Mouse (Mus musculus): ENCODE results near the gene Acsl1. TPM values are rescaled to one million over a fixed set of nuclear protein-coding genes. Genes with fewer than 3 reads are reported as not detected.

The Acsl1 gene
- polyA plus RNA-seq, 1 experiment: 2.6 TPM

DNA sequence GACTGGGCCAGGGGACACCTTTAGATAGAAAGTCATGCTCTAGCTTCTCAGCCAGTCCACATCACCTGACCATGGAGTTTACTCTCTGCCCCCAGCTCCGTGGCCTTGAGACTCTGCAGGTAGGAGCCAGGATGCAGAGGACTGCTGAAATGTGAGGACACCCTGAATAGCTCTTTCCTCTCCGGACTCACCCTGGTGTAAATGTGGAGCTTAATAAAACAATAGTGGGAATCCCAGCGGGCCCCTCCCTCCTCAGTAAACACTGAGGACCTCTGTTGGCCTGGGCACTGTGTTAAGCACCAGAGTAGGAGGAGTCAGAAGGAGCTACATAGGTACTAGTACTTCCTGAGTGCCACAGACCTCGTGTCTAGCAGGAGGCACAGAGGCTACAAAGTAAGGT is 13.2 kb downstream of the Acsl1 start:
- TF ChIP-seq GATA1 (IDR thresholded peaks at IDR 0.05; ENCODE audit: borderline replicate concordance, low read length): no peak
- no peak for TF ChIP-seq FLI1 (IDR thresholded peaks at IDR 0.05; ENCODE audit: low read length)
- Histone ChIP-seq H3K9me3 (no peaks in the 10 kb centered on the region), H3K36me3 (replicated peaks; ENCODE audit: low read length) (peaks cover 6% of the 10 kb centered on the region), H3K27me3 (replicated peaks) (no peaks in the 10 kb centered on the region), H3K4me1 (peaks cover 43% of the 10 kb centered on the region), H3K4me3 (replicated peaks) (no peak overlapping the region)

DNA sequence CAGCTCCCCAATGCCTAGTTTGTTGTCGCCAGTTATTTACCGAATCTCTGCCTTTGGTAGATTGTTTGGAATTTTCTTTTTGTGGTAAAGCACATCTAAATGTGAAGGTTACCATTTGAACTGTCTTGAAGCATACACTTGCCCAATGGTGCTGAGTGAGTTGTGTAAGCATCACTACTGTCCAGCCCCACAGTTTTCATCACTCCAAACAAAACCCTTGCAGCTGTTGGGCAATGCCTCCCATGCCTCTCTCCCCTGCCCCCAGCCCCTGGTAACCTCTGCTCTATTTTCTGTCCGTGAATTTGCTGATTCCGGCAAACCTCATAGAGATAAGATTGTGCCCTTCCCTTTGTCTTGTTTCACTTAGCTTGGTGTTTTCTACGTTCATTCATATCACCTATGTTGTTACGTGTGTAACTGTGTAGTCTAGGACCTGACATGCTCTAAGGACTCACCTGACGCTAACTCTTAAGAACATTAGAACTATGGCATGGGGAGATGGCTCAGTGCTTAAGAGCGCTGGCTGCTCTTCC is 14.2 kb downstream of the Acsl1 start:
- Histone ChIP-seq H3K9me3 (no peaks in the 10 kb centered on the region), H3K27me3 (replicated peaks) (no peaks in the 10 kb centered on the region), H3K4me3 (replicated peaks) (no peak overlapping the region), H3K4me1 (peaks cover 40% of the 10 kb centered on the region), H3K36me3 (replicated peaks; ENCODE audit: low read length) (peaks cover 6% of the 10 kb centered on the region)
- TF ChIP-seq FLI1 (IDR thresholded peaks at IDR 0.05; ENCODE audit: low read length): no peak
- TF ChIP-seq GATA1 (IDR thresholded peaks at IDR 0.05; ENCODE audit: borderline replicate concordance, low read length): no peak

DNA sequence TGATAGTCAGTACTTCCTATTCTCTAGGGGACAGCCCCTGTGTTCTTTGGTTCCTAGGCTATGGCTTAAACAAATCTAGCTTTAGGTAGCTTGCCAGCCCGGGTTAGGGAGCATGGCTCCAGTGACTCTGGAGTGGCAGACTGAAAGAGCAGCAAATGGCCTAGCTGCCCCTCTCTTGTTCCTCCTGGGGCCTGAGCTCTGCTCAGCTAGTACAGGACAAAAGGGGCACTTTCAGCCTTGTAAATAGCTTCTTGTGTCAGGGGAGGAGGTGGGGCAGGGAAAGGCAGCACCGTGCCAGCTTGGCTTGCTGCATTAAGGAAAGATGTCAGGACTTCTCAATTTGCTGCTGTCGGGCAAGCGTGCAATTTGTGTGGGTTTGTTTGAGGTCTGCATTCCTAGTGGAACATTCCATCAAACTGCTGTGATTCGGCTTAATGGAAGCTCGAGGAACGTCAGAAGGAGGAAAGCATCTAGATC is 17.3 kb downstream of the Acsl1 start:
- Histone ChIP-seq H3K4me1 (peaks cover 36% of the 10 kb centered on the region), H3K9me3 (no peaks in the 10 kb centered on the region), H3K27me3 (replicated peaks) (no peaks in the 10 kb centered on the region), H3K4me3 (replicated peaks) (no peak overlapping the region), H3K36me3 (replicated peaks; ENCODE audit: low read length) (peaks cover 7% of the 10 kb centered on the region)
- TF ChIP-seq FLI1 (IDR thresholded peaks at IDR 0.05; ENCODE audit: low read length) (no peak), GATA1 (IDR thresholded peaks at IDR 0.05; ENCODE audit: borderline replicate concordance, low read length) (no peak)

DNA sequence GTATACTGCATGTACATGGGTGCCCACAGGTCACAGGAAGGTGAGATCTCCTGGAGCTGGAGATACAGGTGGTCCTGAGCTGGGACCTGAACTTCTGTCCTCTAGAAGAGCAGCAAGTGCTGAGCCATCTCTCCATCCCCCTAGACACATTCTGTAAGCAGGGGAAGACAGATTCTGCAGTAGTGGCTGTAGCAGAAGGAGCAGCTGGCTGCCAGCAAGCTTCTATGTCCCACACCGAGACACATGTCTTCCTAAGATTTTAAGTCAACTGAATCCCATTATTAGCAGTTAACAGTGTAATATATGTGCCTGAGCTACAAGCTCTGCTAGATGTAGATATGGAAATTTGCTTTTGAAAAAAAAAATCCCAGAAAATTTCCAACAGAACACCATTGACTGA is 18.4 kb downstream of the Acsl1 start:
- no peak overlapping the region for H3K4me3 ChIP-seq (replicated peaks)
- no peaks in the 10 kb centered on the region for H3K27me3 ChIP-seq (replicated peaks)
- H3K4me1 ChIP-seq: peaks cover 31% of the 10 kb centered on the region
- H3K36me3 ChIP-seq (replicated peaks; ENCODE audit: low read length): peaks cover 12% of the 10 kb centered on the region
- no peak for TF ChIP-seq FLI1 (IDR thresholded peaks at IDR 0.05; ENCODE audit: low read length)
- no peak for TF ChIP-seq GATA1 (IDR thresholded peaks at IDR 0.05; ENCODE audit: borderline replicate concordance, low read length)
- no peaks in the 10 kb centered on the region for H3K9me3 ChIP-seq

DNA sequence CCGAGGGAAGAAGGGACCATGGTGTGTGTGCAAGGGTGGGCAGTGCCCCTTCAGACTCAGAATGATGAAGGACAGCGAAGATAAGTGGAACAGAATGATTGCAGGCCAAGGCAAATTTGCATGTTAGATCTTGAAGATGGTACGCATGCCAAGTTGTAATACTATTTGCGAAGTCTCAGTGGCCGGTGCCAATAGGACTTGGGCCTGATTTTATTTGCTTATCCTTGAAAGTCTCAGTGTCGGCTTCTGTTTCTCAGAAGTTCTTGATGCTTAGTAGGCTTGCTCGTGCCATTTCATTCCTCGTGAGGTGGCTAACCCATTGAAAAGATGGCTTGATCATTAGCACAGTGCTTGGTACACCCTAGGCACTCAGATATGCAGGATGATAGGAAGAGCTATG is 19.4 kb downstream of the Acsl1 start:
- no peak for TF ChIP-seq GATA1 (IDR thresholded peaks at IDR 0.05; ENCODE audit: borderline replicate concordance, low read length)
- TF ChIP-seq FLI1 (IDR thresholded peaks at IDR 0.05; ENCODE audit: low read length): no peak
- Histone ChIP-seq H3K9me3 (no peaks in the 10 kb centered on the region), H3K4me3 (replicated peaks) (no peak overlapping the region), H3K4me1 (peaks cover 30% of the 10 kb centered on the region), H3K27me3 (replicated peaks) (no peaks in the 10 kb centered on the region), H3K36me3 (replicated peaks; ENCODE audit: low read length) (peaks cover 17% of the 10 kb centered on the region)

DNA sequence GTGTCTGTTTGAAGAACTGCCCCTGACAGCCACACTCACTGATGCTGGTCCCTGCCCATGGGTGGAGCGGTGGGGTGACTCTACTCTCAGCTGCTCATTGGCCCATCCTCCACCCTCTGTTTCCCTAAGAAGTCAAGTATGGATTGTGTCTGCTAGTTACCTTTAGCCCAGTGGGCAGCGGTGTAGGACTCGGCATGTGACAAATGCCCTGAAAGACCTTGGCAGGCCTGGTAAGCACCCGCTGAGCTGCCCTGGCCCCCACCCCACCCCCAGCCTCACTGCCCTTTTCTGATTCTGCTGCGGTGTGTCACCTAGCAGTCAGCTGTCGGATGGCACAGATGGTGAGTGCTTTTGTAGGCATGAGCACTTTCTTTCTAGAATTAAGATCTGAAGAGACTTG is 20.0 kb downstream of the Acsl1 start:
- H3K27me3 ChIP-seq (replicated peaks): no peaks in the 10 kb centered on the region
- H3K36me3 ChIP-seq (replicated peaks; ENCODE audit: low read length): peaks cover 18% of the 10 kb centered on the region
- H3K9me3 ChIP-seq: no peaks in the 10 kb centered on the region
- no peak for TF ChIP-seq FLI1 (IDR thresholded peaks at IDR 0.05; ENCODE audit: low read length)
- no peak for TF ChIP-seq GATA1 (IDR thresholded peaks at IDR 0.05; ENCODE audit: borderline replicate concordance, low read length)
- no peak overlapping the region for H3K4me3 ChIP-seq (replicated peaks)
- H3K4me1 ChIP-seq: peaks cover 34% of the 10 kb centered on the region

DNA sequence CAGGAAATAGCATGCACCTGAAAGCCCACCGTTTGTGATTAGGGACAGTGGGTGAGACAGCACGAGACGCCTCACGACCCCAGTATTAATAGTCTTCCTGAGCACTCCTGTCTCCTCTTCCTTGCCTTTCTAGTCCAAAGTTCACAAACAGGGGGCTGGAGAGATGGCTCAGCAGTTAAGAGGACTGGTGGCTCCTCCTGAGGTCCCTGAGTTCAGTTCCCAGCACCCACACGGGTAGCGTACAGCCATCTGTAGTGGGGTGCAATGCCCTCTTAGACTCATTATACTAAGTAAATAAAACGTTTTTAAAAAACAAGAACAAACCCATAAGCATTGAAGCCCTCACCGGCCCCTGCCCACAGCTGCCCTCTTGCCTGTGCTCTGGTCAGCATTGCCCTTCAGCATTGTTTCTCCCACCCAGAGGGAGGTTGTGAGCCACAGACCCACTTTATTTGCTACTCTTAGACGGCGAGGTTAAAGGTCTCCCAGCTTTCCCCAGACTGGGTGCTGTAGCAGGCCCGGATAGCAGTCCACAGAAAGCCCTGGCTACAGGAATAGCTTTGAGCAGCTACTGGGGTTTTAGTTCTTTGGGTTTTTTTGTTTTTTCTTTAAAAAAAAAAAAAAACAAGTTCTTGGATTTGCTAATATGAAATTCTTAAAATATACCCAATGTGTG is 22.8 kb downstream of the Acsl1 start:
- H3K4me1 ChIP-seq: peaks cover 52% of the 10 kb centered on the region
- no peak overlapping the region for H3K4me3 ChIP-seq (replicated peaks)
- H3K9me3 ChIP-seq: no peaks in the 10 kb centered on the region
- peaks cover 28% of the 10 kb centered on the region for H3K36me3 ChIP-seq (replicated peaks; ENCODE audit: low read length)
- H3K27me3 ChIP-seq (replicated peaks): no peaks in the 10 kb centered on the region
- TF ChIP-seq GATA1 (IDR thresholded peaks at IDR 0.05; ENCODE audit: borderline replicate concordance, low read length): no peak

DNA sequence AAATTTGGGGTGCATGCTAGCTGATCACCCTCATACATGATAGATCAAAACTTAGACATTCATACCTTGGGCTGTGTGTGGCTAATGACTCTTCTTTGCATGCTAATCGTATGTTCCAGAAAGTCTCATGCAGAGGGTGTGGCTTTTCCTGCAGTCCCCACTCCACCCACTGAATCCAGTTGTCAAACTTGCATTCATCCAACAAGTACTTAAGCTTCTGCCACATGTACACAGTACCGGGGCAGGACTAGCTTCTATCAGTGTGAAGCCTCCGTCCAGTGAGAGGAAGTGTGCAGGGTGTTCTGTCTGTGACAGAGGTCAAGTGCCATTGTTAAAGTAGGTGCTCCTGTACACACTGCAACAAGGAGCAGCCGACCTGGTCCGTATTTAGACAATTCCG is 26.0 kb downstream of the Acsl1 start:
- no peaks in the 10 kb centered on the region for H3K9me3 ChIP-seq
- H3K27me3 ChIP-seq (replicated peaks): no peaks in the 10 kb centered on the region
- H3K4me1 ChIP-seq: peaks cover 65% of the 10 kb centered on the region
- TF ChIP-seq FLI1 (IDR thresholded peaks at IDR 0.05; ENCODE audit: low read length) (no peak), GATA1 (IDR thresholded peaks at IDR 0.05; ENCODE audit: borderline replicate concordance, low read length) (no peak)
- H3K36me3 ChIP-seq (replicated peaks; ENCODE audit: low read length): peaks cover 28% of the 10 kb centered on the region
- peak overlapping the region; percentile 79 for H3K4me3 ChIP-seq (replicated peaks)

DNA sequence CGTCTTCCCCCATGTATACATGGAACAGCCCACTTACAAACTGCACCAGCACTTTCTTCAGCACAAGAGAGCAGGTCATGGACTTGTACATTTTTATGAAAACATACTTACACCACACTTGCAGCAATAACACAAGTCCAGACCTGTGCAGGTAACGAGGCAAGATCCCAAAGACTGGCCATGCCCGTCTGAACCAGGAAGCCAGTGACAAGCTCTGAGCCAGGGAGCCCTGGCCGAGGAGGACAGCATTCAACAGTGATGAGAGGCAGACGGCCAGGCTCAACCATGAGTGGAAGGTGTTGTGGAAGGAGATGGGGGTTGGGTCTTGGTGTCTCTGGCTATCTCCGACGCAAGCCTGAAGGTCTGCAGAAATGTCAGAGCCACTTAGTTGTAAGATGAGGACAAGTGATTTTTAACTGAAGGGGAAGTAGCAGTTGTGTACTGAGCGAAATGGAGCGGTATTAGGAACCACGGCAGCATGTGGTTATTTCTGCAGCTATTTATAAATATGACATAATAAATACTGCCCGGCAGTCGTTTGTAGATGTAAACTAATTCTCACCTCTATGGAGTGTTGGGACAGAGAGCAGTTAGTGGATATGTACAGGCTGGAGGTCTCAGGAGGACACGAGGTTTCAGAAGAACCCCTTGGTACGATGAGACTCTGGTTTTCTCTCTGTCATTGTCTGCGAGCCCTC is 26.6 kb downstream of the Acsl1 start:
- Histone ChIP-seq H3K4me3 (replicated peaks) (peak overlapping the region; percentile 79), H3K4me1 (peaks cover 65% of the 10 kb centered on the region), H3K27me3 (replicated peaks) (no peaks in the 10 kb centered on the region), H3K36me3 (replicated peaks; ENCODE audit: low read length) (peaks cover 30% of the 10 kb centered on the region), H3K9me3 (no peaks in the 10 kb centered on the region)
- TF ChIP-seq FLI1 (IDR thresholded peaks at IDR 0.05; ENCODE audit: low read length) (no peak), GATA1 (IDR thresholded peaks at IDR 0.05; ENCODE audit: borderline replicate concordance, low read length) (no peak)
